Mouse (Mus musculus) midbrain, embryonic 11.5 days (tissue): ENCODE results near the gene Grk4. TPM values are rescaled to one million over a fixed set of nuclear protein-coding genes. Genes with fewer than 3 reads are reported as not detected.
"Not testable (repeated sequence)": the region's sequence is repeated elsewhere in the genome, so short reads cannot be mapped to it uniquely, and the experiment has no call there.

Experiments used
- ATAC-seq: fragments of 200-750 bp; cut with Nextera tagmentation; 2 replicates; pipeline ENCODE4 v1.8.0; 2017; ENCODE audit warnings: moderate TSS enrichment, moderate library complexity; ENCODE audit not compliant: low FRiP score
- DNase-seq: peaks from one replicate; pipeline ENCODE4 v3.0.0; 2015; ENCODE audit warnings: low spot score; ENCODE audit errors: missing footprints
- H3K27ac ChIP-seq: fragments of 300-500 bp; sonication (generic); 2 replicates; pipeline ENCODE4 v1.5.1; 2014; ENCODE audit warnings: low read depth, low read length
- H3K27me3 ChIP-seq: fragments of 300-500 bp; sonication (generic); 2 replicates; pipeline ENCODE4 v1.6.1; 2014; ENCODE audit warnings: mild to moderate bottlenecking, low read length, moderate library complexity, mixed read lengths; ENCODE audit not compliant: control insufficient read depth, insufficient read depth
- H3K36me3 ChIP-seq: fragments of 300-500 bp; sonication (generic); 2 replicates; pipeline ENCODE4 v1.6.1; 2014; ENCODE audit warnings: mild to moderate bottlenecking, low read length, moderate library complexity, mixed read lengths; ENCODE audit not compliant: control insufficient read depth, insufficient read depth
- H3K4me1 ChIP-seq: fragments of 300-500 bp; sonication (generic); 2 replicates; pipeline ENCODE4 v1.6.1; 2014; ENCODE audit warnings: low read length; ENCODE audit not compliant: control insufficient read depth, insufficient read depth
- H3K4me2 ChIP-seq: fragments of 300-500 bp; sonication (generic); 2 replicates; pipeline ENCODE4 v1.6.1; 2014; ENCODE audit warnings: mild to moderate bottlenecking, moderate library complexity
- H3K4me3 ChIP-seq: fragments of 300-500 bp; sonication (generic); 2 replicates; pipeline ENCODE4 v1.5.1; 2014; ENCODE audit warnings: low read depth, low read length
- H3K9ac ChIP-seq: fragments of 300-500 bp; sonication (generic); 2 replicates; pipeline ENCODE4 v1.6.1; 2014; ENCODE audit warnings: low read length
- H3K9me3 ChIP-seq: fragments of 300-500 bp; sonication (generic); 2 replicates; pipeline ENCODE4 v1.6.1; 2016; ENCODE audit warnings: low read length; ENCODE audit not compliant: control insufficient read depth
- WGBS: fragments of 180-500 bp; shearing (Covaris S2); extraction: QIAGEN DNeasy Blood & Tissue Kit; methylation state at CpG from one replicate; pipeline ENCODE4 v1.1.7; 2014; 5-methylcytosine and 5-hydroxymethylcytosine counted together
- polyA plus RNA-seq: library from polyadenylated mRNA; unstranded; fragments of >200 nt; fragmentation: Nextera tagmentation; extraction: Ambion mirVana; gene quantifications from 2 replicates; pipeline ENCODE4 v1.2.1, GENCODE M21; 2014

The Grk4 gene
- polyA plus RNA-seq, 1 experiment from 2014 or later, result 1.8 TPM

DNA sequence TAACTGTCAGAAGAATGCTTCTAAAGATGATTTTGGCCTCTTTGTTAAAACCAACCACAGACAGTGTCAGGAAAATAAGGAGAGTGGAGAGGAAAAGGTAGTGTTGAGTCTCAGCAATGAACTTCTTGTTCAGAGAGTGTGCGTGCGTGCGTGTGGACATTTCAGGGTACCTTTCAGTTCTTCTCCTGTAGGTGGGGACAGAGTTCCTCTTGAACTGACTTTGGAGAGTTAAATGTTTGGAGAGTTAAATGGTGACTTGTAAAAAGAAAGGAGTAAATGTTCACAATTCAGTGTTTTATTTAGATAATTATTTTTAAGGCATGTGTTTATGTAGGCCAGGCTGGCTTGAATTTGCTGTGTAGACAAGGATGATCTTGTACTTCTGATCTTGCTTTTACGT, 10.1 kb downstream of the Grk4 start:
- Histone ChIP-seq H3K27me3 (no peaks in the 10 kb centered on the region), H3K4me1 (no peaks in the 10 kb centered on the region), H3K36me3 (no peaks in the 10 kb centered on the region), H3K27ac (no peak overlapping the region), H3K4me3 (no peak overlapping the region), H3K9ac (no peak overlapping the region), H3K9me3 (no peaks in the 10 kb centered on the region), H3K4me2 (no peak overlapping the region)
- DNase-seq (no peak), ATAC-seq (no peak)
- WGBS, result 81% methylated on average over 4 of the region's 4 CpGs

DNA sequence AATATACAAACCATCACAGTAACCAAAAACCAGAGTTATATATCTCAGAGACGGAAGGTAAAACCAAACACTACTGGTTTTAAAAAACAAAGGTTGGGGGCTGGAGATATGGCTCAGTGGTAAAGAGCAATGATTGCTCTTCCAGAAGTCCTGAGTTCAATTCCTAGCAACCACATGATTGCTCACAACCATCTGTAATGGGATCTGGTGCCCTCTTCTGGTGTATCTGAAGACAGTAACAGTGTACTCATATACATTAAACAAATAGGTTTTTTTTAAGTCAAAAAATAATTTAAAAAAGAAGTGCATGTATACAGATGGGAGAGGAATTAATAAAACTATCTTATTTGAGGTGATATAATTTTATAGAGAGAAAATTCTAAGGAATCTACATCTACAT, 29.7 kb downstream of the Grk4 start:
- WGBS, result 98% methylated on average over 1 of the region's 1 CpGs
- H3K4me3 ChIP-seq, result no peak overlapping the region
- H3K27me3 ChIP-seq, result no peaks in the 10 kb centered on the region
- H3K4me1 ChIP-seq, result no peaks in the 10 kb centered on the region
- DNase-seq (no peak), ATAC-seq (no peak)
- H3K9ac ChIP-seq, result no peak overlapping the region
- no peaks in the 10 kb centered on the region for H3K9me3 ChIP-seq
- no peak overlapping the region for H3K27ac ChIP-seq
- no peak overlapping the region for H3K4me2 ChIP-seq
- H3K36me3 ChIP-seq, result no peaks in the 10 kb centered on the region

DNA sequence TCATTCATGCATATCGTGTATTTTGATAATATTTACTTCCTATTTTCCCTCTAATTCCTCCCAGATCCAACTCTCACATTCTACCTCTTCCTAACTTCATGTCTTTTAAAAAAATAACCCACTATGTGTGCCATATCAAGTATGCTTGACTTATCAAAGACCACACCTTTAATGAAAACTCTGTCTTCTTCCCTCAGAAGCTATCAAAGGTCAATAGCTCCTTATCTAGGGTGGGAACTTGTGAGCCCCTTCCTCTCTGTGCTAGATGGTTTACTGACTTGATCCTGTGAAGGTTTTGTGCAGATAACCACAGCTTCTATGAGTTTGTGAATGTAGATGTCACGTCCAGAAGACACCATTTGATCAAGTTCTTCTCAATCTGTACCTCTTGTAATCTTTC, 32.6 kb downstream of the Grk4 start:
- Histone ChIP-seq H3K27ac (no peak overlapping the region), H3K4me1 (no peaks in the 10 kb centered on the region), H3K9ac (no peak overlapping the region), H3K9me3 (no peaks in the 10 kb centered on the region), H3K36me3 (no peaks in the 10 kb centered on the region), H3K27me3 (no peaks in the 10 kb centered on the region), H3K4me2 (no peak overlapping the region), H3K4me3 (no peak overlapping the region)
- DNase-seq (no peak), ATAC-seq (no peak)
- 66% methylated on average over 2 of the region's 2 CpGs for WGBS

DNA sequence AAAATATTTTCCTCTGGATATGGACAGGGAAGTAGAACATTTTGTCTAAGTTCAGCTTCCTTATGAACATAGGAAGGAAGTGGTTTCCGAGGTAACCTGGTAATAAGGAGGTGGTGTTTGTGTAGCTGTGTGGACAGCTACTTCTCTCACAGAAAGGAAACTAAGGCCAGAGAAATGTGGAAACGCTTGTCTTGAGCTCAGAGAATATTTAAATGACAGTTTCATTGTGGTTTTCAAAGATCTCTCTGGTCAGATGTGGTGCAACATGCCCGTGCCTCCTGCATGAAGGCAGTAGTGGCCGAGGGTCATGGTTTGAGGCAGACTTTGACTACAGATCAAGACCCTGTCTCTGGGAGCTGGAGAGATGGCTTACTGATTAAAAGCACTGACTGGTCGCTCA, 35.3 kb downstream of the Grk4 start:
- H3K4me2 ChIP-seq, result no peak overlapping the region
- no peaks in the 10 kb centered on the region for H3K4me1 ChIP-seq
- DNase-seq (no peak), ATAC-seq (no peak)
- no peaks in the 10 kb centered on the region for H3K36me3 ChIP-seq
- H3K27me3 ChIP-seq, result no peaks in the 10 kb centered on the region
- H3K4me3 ChIP-seq, result no peak overlapping the region
- 76% methylated on average over 5 of the region's 5 CpGs for WGBS
- no peak overlapping the region for H3K9ac ChIP-seq
- no peaks in the 10 kb centered on the region for H3K9me3 ChIP-seq
- no peak overlapping the region for H3K27ac ChIP-seq

DNA sequence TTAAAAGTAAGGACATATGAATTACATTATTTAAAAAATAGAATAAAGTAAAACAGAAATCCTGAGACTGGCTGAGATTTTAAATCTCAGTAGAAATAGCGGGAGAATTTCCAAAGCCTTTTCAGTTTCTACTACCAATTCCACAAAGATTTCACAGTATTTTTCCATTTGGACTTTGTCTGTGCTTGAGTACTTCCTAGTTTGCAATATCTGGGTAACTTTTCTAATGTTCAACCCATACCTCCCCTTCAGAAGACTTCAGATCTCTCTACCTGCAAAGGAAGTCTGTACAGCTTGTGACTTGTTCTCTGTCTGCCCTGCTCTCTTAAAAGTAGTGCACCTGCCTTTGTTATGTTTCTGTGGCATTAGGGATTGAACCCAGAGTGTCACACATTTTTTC, 48.3 kb downstream of the Grk4 start:
- H3K27ac ChIP-seq, result no peak overlapping the region
- H3K36me3 ChIP-seq, result no peaks in the 10 kb centered on the region
- H3K27me3 ChIP-seq, result no peaks in the 10 kb centered on the region
- ATAC-seq (no peak), DNase-seq (no peak)
- no peak overlapping the region for H3K4me2 ChIP-seq
- 100% methylated on average over 1 of the region's 1 CpGs for WGBS
- no peaks in the 10 kb centered on the region for H3K9me3 ChIP-seq
- no peaks in the 10 kb centered on the region for H3K4me1 ChIP-seq
- H3K9ac ChIP-seq, result no peak overlapping the region
- H3K4me3 ChIP-seq, result no peak overlapping the region

DNA sequence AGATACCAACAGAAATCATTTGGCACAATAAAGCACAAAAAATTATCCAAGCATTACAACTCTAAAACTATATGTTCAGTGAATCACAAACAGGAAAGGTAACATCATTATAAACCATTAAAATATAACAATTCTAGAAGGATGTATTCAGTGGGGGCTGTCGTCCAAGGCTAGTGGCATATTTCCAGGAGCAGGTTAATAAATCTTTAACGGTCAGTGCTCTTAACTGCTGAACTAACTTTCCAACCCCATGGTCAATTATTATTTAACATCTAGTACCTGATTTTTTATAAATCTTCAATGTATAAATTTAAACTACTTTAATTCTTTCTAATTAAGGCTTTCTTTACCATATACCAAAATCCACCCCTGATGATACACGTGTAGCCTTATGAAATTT, 54.2 kb downstream of the Grk4 start:
- H3K4me1 ChIP-seq, H3K4me2 ChIP-seq, H3K4me3 ChIP-seq, H3K36me3 ChIP-seq, H3K27ac ChIP-seq, H3K9ac ChIP-seq, H3K27me3 ChIP-seq, H3K9me3 ChIP-seq, ATAC-seq, DNase-seq: not testable (repeated sequence)
- 83% methylated on average over 3 of the region's 3 CpGs for WGBS

DNA sequence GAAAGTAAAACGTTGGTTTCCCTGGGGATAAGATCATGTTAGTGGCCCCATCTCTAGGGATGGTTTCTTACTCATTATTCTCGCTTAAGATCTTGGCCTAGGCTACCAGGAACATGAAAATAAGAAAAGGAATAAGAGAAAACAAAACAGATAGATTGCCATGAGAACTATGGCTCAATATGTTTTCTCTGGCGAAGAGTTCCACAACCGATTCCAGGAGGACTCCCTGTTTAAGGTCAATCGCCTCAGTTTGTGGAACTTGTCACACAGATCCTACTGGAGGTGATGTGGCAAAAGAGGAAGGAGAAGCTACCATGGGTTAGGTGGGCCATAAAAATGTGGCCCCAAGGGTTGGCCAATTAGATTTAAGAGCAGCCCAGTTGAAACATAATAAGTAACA, 54.6 kb downstream of the Grk4 start:
- 90% methylated on average over 5 of the region's 5 CpGs for WGBS
- no peak for ATAC-seq
- no peak overlapping the region for H3K4me3 ChIP-seq
- no peak for DNase-seq
- no peaks in the 10 kb centered on the region for H3K27me3 ChIP-seq
- no peaks in the 10 kb centered on the region for H3K36me3 ChIP-seq
- no peaks in the 10 kb centered on the region for H3K4me1 ChIP-seq
- no peak overlapping the region for H3K4me2 ChIP-seq
- no peak overlapping the region for H3K27ac ChIP-seq
- no peaks in the 10 kb centered on the region for H3K9me3 ChIP-seq
- H3K9ac ChIP-seq, result no peak overlapping the region

DNA sequence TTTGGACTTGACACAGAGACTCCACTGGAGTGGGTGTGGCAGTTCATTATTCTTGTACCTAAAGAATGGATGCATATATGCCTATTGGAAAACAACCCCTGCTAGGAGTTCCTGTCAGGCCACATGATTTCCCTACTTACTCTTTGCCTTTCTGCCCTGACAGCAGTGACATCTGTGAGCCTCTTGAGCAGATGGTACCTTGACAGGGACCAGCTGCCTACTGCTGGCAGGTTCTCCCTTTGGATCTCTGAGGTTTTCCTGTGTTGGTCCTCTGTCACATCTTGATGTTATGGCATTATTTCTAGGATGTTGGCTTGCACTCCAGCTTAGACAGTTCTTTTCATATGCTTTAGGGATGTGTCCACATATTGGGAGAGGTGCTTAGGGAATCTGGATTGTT, 69.0 kb downstream of the Grk4 start:
- H3K27me3 ChIP-seq, result no peaks in the 10 kb centered on the region
- no peak overlapping the region for H3K4me3 ChIP-seq
- H3K9ac ChIP-seq, result no peak overlapping the region
- no peak overlapping the region for H3K4me2 ChIP-seq
- DNase-seq (no peak), ATAC-seq (no peak)
- H3K27ac ChIP-seq, result no peak overlapping the region
- no peaks in the 10 kb centered on the region for H3K9me3 ChIP-seq
- no peaks in the 10 kb centered on the region for H3K4me1 ChIP-seq
- no peaks in the 10 kb centered on the region for H3K36me3 ChIP-seq

DNA sequence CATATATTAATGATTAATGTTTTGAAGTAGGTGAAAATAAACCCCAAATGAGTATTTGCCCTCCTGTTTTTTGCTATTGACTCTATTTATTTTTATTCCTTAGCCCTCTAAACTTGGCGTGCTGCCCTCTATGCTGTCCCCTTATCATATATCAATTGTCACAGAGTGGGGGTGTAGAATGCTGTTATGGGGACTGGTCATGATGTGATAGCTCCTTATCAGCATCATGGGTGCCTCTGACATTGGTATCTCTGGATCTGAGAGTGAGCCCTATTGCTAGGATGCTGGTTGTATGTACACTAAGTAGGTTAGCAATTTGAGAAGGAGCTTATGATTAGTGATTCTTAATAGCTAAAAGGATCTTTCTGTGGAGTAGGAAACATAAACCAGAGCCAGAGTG, 70.1 kb downstream of the Grk4 start:
- no peak for DNase-seq

DNA sequence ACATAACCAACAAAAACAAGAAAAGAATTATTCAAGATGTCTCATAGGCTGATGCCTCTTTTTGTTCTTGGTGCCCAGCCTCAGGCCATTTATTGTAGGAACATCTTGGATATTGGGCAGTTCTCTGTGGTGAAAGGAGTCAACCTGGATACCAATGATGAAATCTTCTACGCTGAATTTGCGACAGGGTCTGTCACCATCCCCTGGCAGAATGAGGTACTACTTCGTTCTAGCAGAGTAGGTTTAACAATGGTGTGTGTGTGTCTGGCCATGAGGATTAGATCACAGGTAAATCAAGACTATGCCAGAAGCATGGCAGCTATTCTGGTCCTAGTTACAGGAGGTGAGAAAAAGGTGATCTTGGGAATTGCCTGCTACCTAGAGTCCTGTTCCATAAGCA, 91.3 kb downstream of the Grk4 start:
- no peak overlapping the region for H3K4me2 ChIP-seq
- H3K9me3 ChIP-seq, result no peaks in the 10 kb centered on the region
- no peaks in the 10 kb centered on the region for H3K36me3 ChIP-seq
- H3K27me3 ChIP-seq, result no peaks in the 10 kb centered on the region
- H3K27ac ChIP-seq, result no peak overlapping the region
- no peak overlapping the region for H3K4me3 ChIP-seq
- WGBS, result 61% methylated on average over 3 of the region's 3 CpGs
- ATAC-seq (no peak), DNase-seq (no peak)
- H3K4me1 ChIP-seq, result no peaks in the 10 kb centered on the region
- H3K9ac ChIP-seq, result no peak overlapping the region

More for the DNA sequence above, 70.1 kb downstream of the Grk4 start:
- no peaks in the 10 kb centered on the region for H3K9me3 ChIP-seq
- no peak overlapping the region for H3K9ac ChIP-seq
- no peaks in the 10 kb centered on the region for H3K36me3 ChIP-seq
- H3K4me2 ChIP-seq, result no peak overlapping the region
- 73% methylated on average over 1 of the region's 1 CpGs for WGBS
- H3K4me1 ChIP-seq, result no peaks in the 10 kb centered on the region
- no peaks in the 10 kb centered on the region for H3K27me3 ChIP-seq
- no peak overlapping the region for H3K4me3 ChIP-seq
- no peak overlapping the region for H3K27ac ChIP-seq
- ATAC-seq, result no peak
